Mouse (Mus musculus) hindbrain, embryonic 11.5 days (tissue): ENCODE results near the gene Pbx2. TPM values are rescaled to one million over a fixed set of nuclear protein-coding genes. Genes with fewer than 3 reads are reported as not detected.
A peak's percentile ranks its signal among the peaks of the same experiment; 100 is the strongest.

Experiments
- ATAC-seq: fragments of 200-750 bp; cut with Nextera tagmentation; 2 replicates; pipeline ENCODE4 v1.8.0; 2017; ENCODE audit warnings: mild to moderate bottlenecking, moderate TSS enrichment, moderate library complexity; ENCODE audit not compliant: low FRiP score
- DNase-seq: peaks from one replicate; pipeline ENCODE4 v3.0.0-alpha.2; 2015; ENCODE audit warnings: low spot score
- H3K27ac ChIP-seq: fragments of 300-500 bp; sonication (generic); 2 replicates; pipeline ENCODE4 v1.5.1; 2014; ENCODE audit warnings: mild to moderate bottlenecking, low read depth, low read length
- H3K27me3 ChIP-seq: fragments of 300-500 bp; sonication (generic); 2 replicates; pipeline ENCODE4 v1.6.1; 2014; ENCODE audit warnings: mild to moderate bottlenecking, low read length, moderate library complexity, mixed read lengths; ENCODE audit not compliant: control insufficient read depth, insufficient read depth
- H3K36me3 ChIP-seq: fragments of 300-500 bp; sonication (generic); 2 replicates; pipeline ENCODE4 v1.6.1; 2014; ENCODE audit warnings: mild to moderate bottlenecking, low read length, moderate library complexity, mixed read lengths; ENCODE audit not compliant: control insufficient read depth, insufficient read depth
- H3K4me1 ChIP-seq: fragments of 300-500 bp; sonication (generic); replicated peaks from 2 replicates; pipeline ENCODE4 v1.6.1; 2014; ENCODE audit warnings: low read length, mixed read lengths; ENCODE audit not compliant: control insufficient read depth, insufficient read depth
- H3K4me2 ChIP-seq: fragments of 300-500 bp; sonication (generic); replicated peaks from 2 replicates; pipeline ENCODE4 v1.6.1; 2014; ENCODE audit warnings: mild to moderate bottlenecking, low read depth, low read length
- H3K4me3 ChIP-seq: fragments of 300-500 bp; sonication (generic); 2 replicates; pipeline ENCODE4 v1.5.1; 2014; ENCODE audit warnings: low read depth, low read length
- H3K9ac ChIP-seq: fragments of 300-500 bp; sonication (generic); 2 replicates; pipeline ENCODE4 v1.6.1; 2014; ENCODE audit warnings: low read depth, low read length
- H3K9me3 ChIP-seq: fragments of 300-500 bp; sonication (generic); 2 replicates; pipeline ENCODE4 v1.6.1; 2016; ENCODE audit warnings: low read length; ENCODE audit not compliant: control insufficient read depth
- whole genome bisulfite sequencing: fragments of 180-500 bp; shearing (Covaris S2); extraction: QIAGEN DNeasy Blood & Tissue Kit; methylation state at CpG from one replicate; pipeline ENCODE4 v1.1.7; 2014; 5-methylcytosine and 5-hydroxymethylcytosine counted together
- polyA plus RNA-seq: library from polyadenylated mRNA; unstranded; fragments of >200 nt; fragmentation: Nextera tagmentation; extraction: Ambion mirVana; gene quantifications from 2 replicates; pipeline ENCODE4 v1.2.1, GENCODE M21; 2014

The Pbx2 gene
- polyA plus RNA-seq, 1 experiment from 2014 or later = 17.3 TPM

- H3K27ac ChIP-seq = 0 out of 2 replicates have a peak within 1 kb of the TSS, but pooled peaks have one; percentile 31
- peak within 1 kb of the TSS; percentile 70 for H3K9ac ChIP-seq
- ATAC-seq (peak; percentile 78), DNase-seq (peak; percentile 96)
- H3K4me3 ChIP-seq = peak within 1 kb of the TSS; percentile 59
- H3K27me3 ChIP-seq = no peaks in the 10 kb centered on the region
- no peaks in the 10 kb centered on the region; the same call in 1 of the 2 replicates for H3K4me1 ChIP-seq
- WGBS = 1% methylated on average over 16 of the region's 16 CpGs
- no peaks in the 10 kb centered on the region for H3K9me3 ChIP-seq
- H3K4me2 ChIP-seq = peak within 1 kb of the TSS; percentile 69
- H3K36me3 ChIP-seq = 0 out of 2 replicates have a peak, but pooled peaks cover 4% of the 10 kb centered on the region
Observed at GRCm38 (mm10) chr17:34644608-34645007, 53.5 kb downstream of the Pbx2 start, which contains the start of gene Fkbpl. Gene Fkbpl, plus strand, starts transcription at chr17:34644764.

- Histone ChIP-seq H3K36me3 (0 out of 2 replicates have a peak, but pooled peaks cover 8% of the 10 kb centered on the region), H3K4me3 (peak overlapping the region; percentile 59), H3K27ac (no peak overlapping the region), H3K4me1 (no peaks in the 10 kb centered on the region; the same call in 1 of the 2 replicates), H3K4me2 (peak overlapping the region; percentile 69), H3K9ac (peak overlapping the region; percentile 70), H3K27me3 (no peaks in the 10 kb centered on the region), H3K9me3 (no peaks in the 10 kb centered on the region)
- 44% methylated on average over 10 of the region's 10 CpGs for WGBS
- DNase-seq (no peak), ATAC-seq (no peak)
Observed at GRCm38 (mm10) chr17:34645256-34645829, 54.3 kb downstream of the Pbx2 start.

GRCm38 (mm10) chr17:34645831-34646511 lies 54.9 kb downstream of the Pbx2 start:
- ATAC-seq = no peak
- Histone ChIP-seq H3K9me3 (no peaks in the 10 kb centered on the region), H3K27me3 (no peaks in the 10 kb centered on the region), H3K4me3 (no peak overlapping the region), H3K4me2 (no peak overlapping the region; the same call in 1 of the 2 replicates), H3K9ac (no peak overlapping the region), H3K27ac (no peak overlapping the region), H3K36me3 (peaks cover 9% of the 10 kb centered on the region; the same call in 1 of the 2 replicates), H3K4me1 (no peaks in the 10 kb centered on the region; the same call in 1 of the 2 replicates)
- DNase-seq = no peak
- WGBS = 90% methylated on average over 30 of the region's 30 CpGs

Other genes with a start within 250 kb of the Pbx2 start
- 0.13 TPM in 1 of 2 replicates, not detected in the other for gene Btnl2, start 236.4 kb upstream of the Pbx2 start, polyA plus RNA-seq
- gene Btnl1, start 214.1 kb upstream of the Pbx2 start, polyA plus RNA-seq = 0.08 TPM in 1 of 2 replicates, not detected in the other
- 2.7 and 4.1 TPM in 2 replicates for gene BC051142, start 192.4 kb upstream of the Pbx2 start, polyA plus RNA-seq
- not detected in 2 replicates for gene Btnl4, start 113.9 kb upstream of the Pbx2 start, polyA plus RNA-seq
- not detected in 2 replicates for gene Btnl6, start 73.9 kb upstream of the Pbx2 start, polyA plus RNA-seq
- gene Notch4, start 27.0 kb upstream of the Pbx2 start, polyA plus RNA-seq = 9.6 and 11.6 TPM in 2 replicates
- gene Gpsm3, start 1.5 kb upstream of the Pbx2 start, polyA plus RNA-seq = 3.2 and 5.9 TPM in 2 replicates
- gene Ager, start 6.6 kb downstream of the Pbx2 start, polyA plus RNA-seq = 1.7 and 2.2 TPM in 2 replicates
- 175 and 182 TPM in 2 replicates for gene Rnf5, start 12.4 kb downstream of the Pbx2 start, polyA plus RNA-seq
- 73.8 and 81.2 TPM in 2 replicates for gene Agpat1, start 13.0 kb downstream of the Pbx2 start, polyA plus RNA-seq
- 4.4 and 4.7 TPM in 2 replicates for gene Egfl8, start 24.7 kb downstream of the Pbx2 start, polyA plus RNA-seq
- gene Ppt2, start 37.2 kb downstream of the Pbx2 start, polyA plus RNA-seq = 23.6 and 26.0 TPM in 2 replicates
- gene Prrt1, start 38.3 kb downstream of the Pbx2 start, polyA plus RNA-seq = 1.0 and 2.0 TPM in 2 replicates
- 16.4 and 17.2 TPM in 2 replicates for gene Fkbpl, start 53.5 kb downstream of the Pbx2 start, polyA plus RNA-seq
- 61.9 and 67.5 TPM in 2 replicates for gene Atf6b, start 55.9 kb downstream of the Pbx2 start, polyA plus RNA-seq
- 0.01 and 0.09 TPM in 2 replicates for gene Tnxb, start 79.3 kb downstream of the Pbx2 start, polyA plus RNA-seq
- gene C4b, start 152.6 kb downstream of the Pbx2 start, polyA plus RNA-seq = not detected in 2 replicates
- not detected in 2 replicates for gene Cyp21a1, start 213.3 kb downstream of the Pbx2 start, polyA plus RNA-seq
- 21.7 and 22.7 TPM in 2 replicates for gene Stk19, start 245.7 kb downstream of the Pbx2 start, polyA plus RNA-seq
- 58.6 and 64.9 TPM in 2 replicates for gene Dxo, start 245.8 kb downstream of the Pbx2 start, polyA plus RNA-seq